Mouse (Mus musculus) layer of hippocampus, postnatal 10 days (tissue): Measurements from ENCODE around the gene Myo1g. TPM values are rescaled to one million over a fixed set of nuclear protein-coding genes. Genes with fewer than 3 reads are reported as not detected.

Experiments
- DNase-seq, 2 experiments: peaks; one replicate each; pipeline ENCODE4 v3.0.0; 2021; ENCODE audit warnings: low spot score in 2 of 2
- microRNA-seq, 2 experiments: library from miRNA; unstranded; fragments of <30 nt; microRNA quantifications; one replicate each; pipeline ENCODE4 v1.2.0; 2021
- total RNA-seq, 2 experiments: library from RNA; stranded (reverse); gene quantifications; 2 replicates each; pipeline ENCODE4 v1.2.3; 2021

The Myo1g gene
- total RNA-seq, 2 experiments from 2014 or later, result 0.25 to 0.49 TPM

DNA sequence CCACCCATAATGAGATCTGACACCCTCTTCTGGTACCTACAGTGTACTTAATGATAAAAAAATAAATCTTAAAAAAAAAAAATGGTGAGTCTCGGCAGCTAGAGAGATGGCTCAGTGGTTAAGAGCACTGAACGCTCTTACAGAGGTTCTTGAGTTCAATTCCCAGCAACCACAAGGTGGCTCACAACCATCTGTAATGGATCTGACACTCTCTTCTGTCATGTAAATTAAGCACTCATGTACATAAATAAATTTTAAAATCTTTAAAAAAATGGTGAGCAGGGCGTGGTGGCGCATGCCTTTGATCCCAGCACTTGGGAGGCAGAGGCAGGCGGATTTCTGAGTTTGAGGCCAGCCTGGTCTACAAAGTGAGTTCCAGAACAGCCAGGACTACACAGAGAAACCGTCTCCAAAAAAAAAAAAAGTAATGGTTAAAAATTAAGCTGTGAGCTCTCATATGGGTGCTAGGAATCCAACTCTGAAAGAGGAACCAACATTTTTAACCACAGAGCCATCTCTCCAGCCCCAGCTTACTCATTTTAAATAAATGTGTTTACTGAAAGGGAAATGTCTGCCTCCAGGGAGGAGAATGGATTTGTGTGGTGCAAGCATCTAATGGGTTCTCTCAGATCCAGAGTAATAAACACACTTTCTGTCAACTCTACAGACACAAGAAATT, 57.5 kb downstream of the Myo1g start:
- DNase-seq, result no peak

Small RNA genes within 50 kb of the gene (microRNA-seq; reads per million reads assigned to microRNA genes)
- gene Gm22123, result 0.20 to 0.67 reads per million in 2 experiments

Other genes starting within 250 kb of the Myo1g start
- 10 to 100 TPM; 67.6 to 73.7 TPM for gene Tmed4, start 246.1 kb downstream of the Myo1g start, total RNA-seq
- 100 to 1,000 TPM; 218 to 231 TPM for gene Ogdh, start 229.3 kb downstream of the Myo1g start, total RNA-seq
- gene Zmiz2, start 131.9 kb downstream of the Myo1g start, total RNA-seq, result 100 to 1,000 TPM; 149 to 163 TPM
- gene Ppia, start 105.5 kb downstream of the Myo1g start, total RNA-seq, result 1,000 to 10,000 TPM; 2,229 to 2,426 TPM
- gene H2afv, start 76.5 kb downstream of the Myo1g start, total RNA-seq, result 10 to 100 TPM; 48.5 to 53.6 TPM
- 100 to 1,000 TPM; 249 to 250 TPM for gene Purb, start 45.0 kb downstream of the Myo1g start, total RNA-seq
- gene Ccm2, start 25.9 kb upstream of the Myo1g start, total RNA-seq, result 10 to 100 TPM; 52.4 to 57.9 TPM
- gene Nacad, start 85.1 kb upstream of the Myo1g start, total RNA-seq, result 10 to 100 TPM; 68.6 to 75.4 TPM
- gene Tbrg4, start 105.1 kb upstream of the Myo1g start, total RNA-seq, result 10 to 100 TPM; 52.8 to 53.3 TPM
- not detected for gene Wap, start 117.7 kb upstream of the Myo1g start, total RNA-seq
- gene Ramp3, start 137.6 kb upstream of the Myo1g start, total RNA-seq, result 1 to 10 TPM; 5.4 to 6.8 TPM